Mouse (Mus musculus): ENCODE results near the gene Cdx4.

Cdx4 gene

DNA sequence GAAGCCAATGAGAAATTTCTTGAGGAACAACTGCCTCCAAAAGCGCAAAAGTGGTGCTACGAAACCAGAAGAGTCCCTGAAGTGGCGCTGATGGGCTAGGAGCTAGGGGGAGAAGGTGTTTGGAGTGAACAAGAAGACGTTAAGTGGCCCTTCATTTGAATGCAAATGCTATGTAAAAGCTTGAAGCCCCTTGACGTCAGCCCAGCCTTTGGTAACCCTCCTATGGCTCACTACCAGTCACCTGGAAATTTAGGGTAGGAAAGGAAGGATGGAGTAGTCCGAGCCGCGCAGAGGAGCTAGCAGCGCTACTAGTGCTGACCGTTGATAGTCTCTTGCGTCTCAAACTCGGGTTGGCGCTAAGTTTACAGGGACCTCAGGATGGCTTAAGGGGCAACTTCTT is at the start of gene Cdx4:
Gene Cdx4, plus strand, starts transcription at position 253 of the 400 bp plus-strand sequence.
- no peak for DNase-seq

GRCm38 (mm10) chrX:103274325-103274724 is 46.9 kb upstream of the Cdx4 start:
- peak; percentile 3 for DNase-seq

DNA sequence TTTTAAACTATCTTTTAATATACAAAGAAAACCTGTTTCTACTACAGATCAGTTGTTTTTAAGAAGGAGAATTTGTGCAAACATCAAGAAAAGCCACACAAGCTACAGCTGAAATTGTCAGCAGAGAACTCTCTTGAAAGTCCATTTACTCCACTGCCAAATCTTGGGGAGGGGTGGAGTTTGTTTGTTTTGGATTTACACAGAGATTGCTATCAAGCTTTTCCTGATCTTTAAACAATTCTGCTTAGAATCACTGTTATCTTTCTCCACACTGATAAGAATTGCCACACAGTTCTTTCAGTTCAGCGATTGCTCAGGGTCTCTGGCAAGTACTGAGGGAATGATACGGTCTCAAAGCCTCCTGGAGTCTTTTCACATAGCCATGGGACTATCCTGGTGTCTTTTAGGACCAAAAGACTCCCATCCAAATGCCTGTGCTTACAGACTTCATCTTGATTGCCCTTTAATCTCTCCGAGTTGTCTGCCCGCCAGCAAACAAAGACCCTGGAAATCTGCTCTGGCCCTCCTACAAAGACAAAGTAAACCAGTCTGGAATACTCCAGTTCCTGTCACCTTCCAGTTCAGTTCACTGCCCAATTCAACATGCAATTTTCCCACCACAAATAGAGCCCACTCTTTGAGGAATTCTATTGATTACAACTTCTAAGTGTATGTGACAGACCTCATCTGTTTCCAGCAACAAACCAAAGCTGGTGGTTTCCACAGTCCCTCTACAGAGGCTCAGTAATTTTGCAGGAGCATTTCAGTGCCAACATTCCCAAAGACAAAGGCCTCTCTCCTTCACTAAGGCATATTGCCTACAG is 34.1 kb upstream of the Cdx4 start:
- no peak for DNase-seq

GRCm38 (mm10) chrX:103287846-103288377 is 33.3 kb upstream of the Cdx4 start:
- DNase-seq = no peak

GRCm38 (mm10) chrX:103288485-103289330 is 32.5 kb upstream of the Cdx4 start:
- DNase-seq = peak; percentile 2

GRCm38 (mm10) chrX:103298937-103299336 is 22.3 kb upstream of the Cdx4 start:
- no peak for DNase-seq

DNA sequence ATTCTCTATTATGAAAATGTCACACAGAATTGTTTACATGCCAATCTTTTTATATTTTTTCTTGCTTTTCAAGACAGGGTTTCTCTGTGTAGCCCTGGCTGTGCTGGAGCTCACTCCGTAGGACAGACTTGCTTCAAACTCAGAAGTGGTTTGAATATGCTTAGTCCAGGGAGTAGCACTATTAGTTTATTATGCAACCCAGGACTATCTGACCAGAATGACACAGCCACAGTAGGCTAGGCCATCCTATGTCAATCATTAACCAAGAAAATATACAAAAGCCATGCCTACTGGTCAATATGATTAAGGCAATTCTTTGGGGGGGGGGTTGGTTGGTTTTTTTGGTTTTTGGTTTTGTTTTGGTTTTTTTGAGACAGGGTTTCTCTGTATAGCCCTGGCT is 12.9 kb upstream of the Cdx4 start:
- no peak for DNase-seq

DNA sequence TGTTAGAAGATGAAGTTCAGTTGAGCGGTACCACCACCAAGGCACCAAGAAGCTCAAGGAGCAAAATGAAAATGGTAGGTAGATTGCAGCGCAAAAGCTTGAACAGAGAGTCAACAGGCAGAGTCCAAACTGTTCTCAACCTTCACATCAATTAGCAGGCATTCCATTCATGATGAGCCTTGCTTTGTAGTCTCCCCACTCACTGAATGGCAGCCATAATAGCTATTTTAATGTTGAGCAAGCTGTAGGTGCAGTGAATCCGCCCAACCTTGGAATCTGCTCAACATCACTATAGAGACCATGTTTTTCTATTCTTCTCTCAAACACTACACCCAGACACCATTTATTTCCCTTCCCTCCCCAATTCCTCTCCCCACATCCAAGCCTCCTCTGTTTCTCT is 9.5 kb upstream of the Cdx4 start:
- no peak for DNase-seq

GRCm38 (mm10) chrX:103314146-103314545 is 7.1 kb upstream of the Cdx4 start:
- DNase-seq = no peak

DNA sequence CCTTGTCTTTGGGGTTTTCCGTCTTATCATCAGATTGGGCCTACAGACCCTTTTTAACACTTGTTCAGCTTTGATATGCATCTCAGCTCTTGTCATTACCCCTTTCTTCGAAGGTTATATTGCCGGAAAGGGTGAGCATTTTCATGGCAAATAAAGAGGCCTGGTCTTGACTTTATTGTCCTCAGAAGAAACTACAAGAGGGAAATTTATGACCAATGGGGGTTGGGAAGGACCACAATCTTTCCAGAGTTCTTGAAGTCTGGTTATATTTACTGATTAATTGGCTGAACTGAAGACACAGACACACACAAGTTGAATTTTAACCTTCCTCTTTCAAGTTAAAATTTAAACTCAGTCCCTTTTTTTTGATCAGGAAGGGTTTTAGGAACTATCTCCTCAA is 4.7 kb downstream of the Cdx4 start:
- no peak for DNase-seq

GRCm38 (mm10) chrX:103329386-103329785 is 8.2 kb downstream of the Cdx4 start:
- DNase-seq = no peak

DNA sequence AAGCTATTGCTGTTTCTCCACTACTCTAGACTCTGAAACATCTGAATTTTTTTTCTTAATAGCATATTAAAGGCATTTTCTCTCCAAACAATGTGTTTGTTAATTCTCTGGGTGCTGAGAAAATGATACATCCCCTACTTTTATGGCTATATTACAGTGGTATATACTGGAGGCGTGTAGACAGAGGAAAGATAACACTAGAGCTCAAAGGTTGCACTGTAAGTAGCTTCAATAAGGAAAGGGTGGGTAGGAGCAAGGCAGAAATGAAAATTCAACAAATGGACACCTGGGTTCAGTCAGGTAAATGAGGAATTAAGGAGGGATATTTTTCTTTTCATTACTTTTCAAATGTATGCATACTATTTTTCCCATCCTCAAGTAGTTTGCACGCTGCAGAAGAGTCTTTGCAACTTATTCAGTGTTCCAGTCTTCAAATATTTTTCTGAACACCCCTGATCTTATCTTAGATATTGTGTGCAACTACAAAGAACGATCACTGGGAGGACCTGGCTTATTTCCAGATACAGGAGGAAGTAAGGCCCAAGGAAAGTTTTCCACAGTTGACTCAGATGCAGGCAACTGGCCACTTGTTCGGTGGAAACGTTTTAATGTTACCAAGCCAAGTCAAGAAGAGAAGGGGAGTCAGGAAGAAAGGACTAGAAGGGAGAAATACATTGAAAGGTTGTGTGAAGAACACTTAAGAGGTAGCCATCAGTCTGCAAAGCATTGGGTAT is 10.1 kb downstream of the Cdx4 start:
- no peak for DNase-seq

DNA sequence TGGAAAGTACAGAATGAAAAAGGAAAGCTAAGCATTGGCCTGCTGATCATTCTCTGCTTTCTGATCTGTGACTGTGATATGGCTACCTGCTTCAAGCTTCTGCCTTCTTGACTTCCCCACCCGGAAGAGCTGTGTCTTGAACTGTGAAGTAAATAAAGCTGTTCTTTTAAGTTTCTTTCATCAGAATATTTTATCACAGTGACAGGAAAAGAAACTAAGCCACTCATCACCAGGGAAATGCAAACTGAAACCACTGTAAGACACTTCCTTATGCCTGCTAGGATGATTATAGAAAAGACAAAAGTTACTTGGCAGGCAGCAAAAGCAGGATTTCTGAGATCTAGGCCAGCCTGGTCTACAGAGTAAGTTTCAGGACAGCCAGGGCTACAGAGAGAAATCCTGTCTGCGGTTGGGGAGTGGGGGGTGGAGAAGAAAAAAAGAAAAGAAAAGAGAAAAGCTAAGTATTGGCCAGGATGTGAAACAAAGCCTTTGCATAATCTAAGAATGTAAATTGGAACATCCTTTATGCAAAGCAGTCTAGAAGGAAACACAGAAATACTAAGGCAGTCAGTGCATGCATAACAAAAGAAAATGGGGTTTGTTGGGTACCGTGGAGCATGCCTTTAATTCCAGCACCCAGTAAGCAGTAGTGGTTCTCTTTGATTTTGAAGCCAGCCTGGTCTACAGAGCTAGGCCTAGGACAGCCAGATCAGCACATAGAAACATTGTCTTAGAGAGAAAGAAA is 20.3 kb downstream of the Cdx4 start:
- DNase-seq = no peak

DNA sequence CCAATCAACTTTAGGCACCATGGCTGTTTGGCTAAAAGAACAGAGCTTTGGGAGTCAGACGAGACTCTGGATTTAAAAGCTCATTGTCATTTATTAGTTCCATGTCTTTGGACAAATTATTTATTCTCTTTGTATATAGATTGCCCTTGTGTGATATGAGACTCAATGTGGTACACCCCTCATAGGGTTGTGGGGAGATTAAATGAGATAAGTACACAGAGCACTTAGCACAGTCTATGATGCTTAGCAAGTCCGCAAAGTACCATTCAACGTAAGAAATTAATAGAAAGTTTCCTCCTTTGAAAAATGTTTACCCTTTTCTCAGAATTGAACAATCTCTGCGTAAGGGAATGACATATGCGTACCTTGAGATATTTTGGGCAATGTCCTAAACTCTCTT is 34.6 kb downstream of the Cdx4 start:
- DNase-seq = no peak

- peak; percentile 51 for DNase-seq
Observed at GRCm38 (mm10) chrX:103356287-103356686, 35.1 kb downstream of the Cdx4 start, which contains the start of gene Chic1. Gene Chic1 (plus strand): TSS chrX:103356476.

DNA sequence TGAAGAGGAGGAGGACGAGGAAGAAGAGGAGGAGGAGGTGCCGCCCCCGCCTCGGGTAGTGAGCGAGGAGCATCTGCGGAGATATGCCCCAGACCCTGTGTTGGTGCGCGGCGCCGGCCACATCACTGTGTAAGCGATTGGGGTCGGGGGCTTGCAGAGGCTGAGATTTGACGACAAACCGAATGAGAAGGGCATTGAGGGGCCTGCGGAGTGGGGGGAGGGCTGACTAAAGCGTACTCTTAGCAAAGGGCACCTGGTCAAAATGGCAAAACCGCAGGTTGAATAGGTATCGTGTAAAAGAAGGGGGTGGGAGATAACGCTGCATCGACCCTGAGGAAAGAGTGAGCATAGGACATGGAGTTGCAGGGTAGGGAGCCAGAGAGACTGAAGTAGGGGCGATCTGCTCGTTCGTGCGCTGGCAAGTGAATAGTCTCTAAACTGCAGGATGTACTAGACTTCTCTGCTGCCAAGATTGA is 35.6 kb downstream of the Cdx4 start:
- no peak for DNase-seq

DNA sequence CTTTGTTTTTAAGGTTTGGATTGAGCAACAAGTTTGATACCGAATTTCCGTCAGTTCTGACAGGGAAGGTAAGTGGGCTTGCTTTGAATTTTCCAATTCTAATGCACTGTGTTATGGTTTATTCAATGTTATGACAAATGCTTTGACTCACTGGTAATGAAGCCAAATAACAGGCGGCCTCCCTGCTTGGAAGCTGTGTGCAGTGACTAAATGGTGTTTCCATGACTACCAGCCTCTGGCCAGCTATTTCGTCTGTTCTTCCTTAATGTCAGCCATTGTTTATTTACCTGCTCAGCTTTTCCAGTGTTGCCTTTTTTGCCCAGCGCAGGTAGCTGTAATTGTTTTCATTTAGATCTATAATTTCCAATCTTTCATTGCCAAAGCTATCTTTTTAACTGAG is 45.0 kb downstream of the Cdx4 start:
- DNase-seq = no peak

DNA sequence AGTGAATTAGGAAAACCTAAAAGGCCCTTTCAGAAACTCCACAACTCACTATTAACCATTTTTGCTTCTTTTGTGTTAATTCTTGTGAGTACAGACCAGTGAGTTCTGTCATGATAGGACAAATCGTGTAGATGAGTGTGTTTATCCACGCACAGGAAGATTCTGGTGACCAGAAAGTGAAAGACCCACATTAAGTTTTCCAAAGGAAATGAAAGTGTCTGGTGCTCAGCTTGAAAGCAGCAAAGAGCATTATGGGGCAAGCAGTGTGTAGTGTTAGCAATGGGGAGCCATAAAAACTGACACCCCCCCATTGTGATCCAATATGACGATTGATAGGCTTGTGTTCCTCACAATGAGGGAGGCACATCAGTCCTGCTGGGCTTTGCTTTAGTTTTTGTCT is 47.5 kb downstream of the Cdx4 start:
- DNase-seq = no peak

GRCm38 (mm10) chrX:103371221-103371620 is 50.0 kb downstream of the Cdx4 start:
- no peak for DNase-seq

DNA sequence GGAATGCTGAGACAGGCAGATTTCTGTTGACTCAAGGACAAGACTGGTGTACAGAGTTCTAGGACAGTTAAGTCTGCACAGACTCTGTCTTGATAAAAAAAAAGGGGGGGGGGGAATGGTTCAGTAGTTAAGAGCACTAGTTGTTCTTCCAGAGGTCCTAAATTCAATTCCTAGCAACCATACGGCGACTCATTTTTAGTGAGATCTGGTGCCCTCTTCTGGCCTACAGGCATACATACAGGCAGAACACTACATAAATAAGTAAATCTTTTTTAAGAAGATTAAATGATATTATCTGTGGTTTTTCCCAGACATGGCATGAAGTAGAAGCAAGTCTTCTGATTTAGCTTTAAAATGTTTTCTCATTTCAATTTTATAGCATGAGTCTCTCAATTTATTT is 50.4 kb downstream of the Cdx4 start:
- DNase-seq = no peak

DNA sequence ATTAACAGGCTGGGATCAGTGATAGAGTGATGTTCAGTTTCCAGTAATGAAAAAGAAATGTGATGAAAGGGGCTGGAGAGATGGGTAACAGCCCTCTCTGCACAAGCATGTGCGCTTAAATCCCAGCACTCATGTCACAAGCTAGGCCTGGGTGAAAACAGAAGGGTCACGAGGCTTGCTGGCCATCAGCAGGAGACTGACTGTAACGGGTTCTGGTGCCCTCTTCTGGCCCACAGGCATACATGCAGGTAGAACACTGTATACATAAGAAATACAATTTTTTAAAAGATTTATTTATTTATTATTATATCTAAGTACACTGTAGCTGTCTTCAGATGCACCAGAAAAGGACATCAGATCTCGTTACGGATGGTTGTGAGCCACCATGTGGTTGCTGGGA is 53.1 kb downstream of the Cdx4 start:
- DNase-seq = no peak
